Mouse (Mus musculus) lung, adult 2 months (tissue): ENCODE results near the gene Efr3b. TPM values are rescaled to one million over a fixed set of nuclear protein-coding genes. Genes with fewer than 3 reads are reported as not detected.

Experiments
- DNase-seq: peaks from one replicate; pipeline ENCODE4 v3.0.0; 2022
- H3K4me1 ChIP-seq: fragments of 200-500 bp; 2 replicates; pipeline ENCODE4 v1.6.1; 2011; ENCODE audit warnings: low read length; ENCODE audit not compliant: control insufficient read depth, insufficient read depth
- H3K4me3 ChIP-seq: fragments of 200-500 bp; replicated peaks from 2 replicates; pipeline ENCODE3; 2011; ENCODE audit warnings: low read depth, mild to moderate bottlenecking, control low read depth, low read length; ENCODE audit errors: extremely low read depth
- CTCF ChIP-seq: fragments of 200-500 bp; IDR thresholded peaks from 2 replicates; pipeline ENCODE4 v1.5.1; 2011; ENCODE audit warnings: mild to moderate bottlenecking, low read length, control low read depth; ENCODE audit not compliant: insufficient read depth
- POLR2A ChIP-seq: fragments of 200-500 bp; IDR thresholded peaks from 2 replicates; pipeline ENCODE4 v1.6.1; 2011; ENCODE audit warnings: low read depth, mild to moderate bottlenecking, control low read depth, low read length, borderline replicate concordance; ENCODE audit errors: extremely low read depth
- WGBS: fragments of 180-500 bp; shearing (Covaris S2); methylation state at CpG from one replicate; pipeline ENCODE4 v1.1.7; 2018; 5-methylcytosine and 5-hydroxymethylcytosine counted together
- polyA plus RNA-seq: library from polyadenylated mRNA; depleted of rRNA; stranded (reverse); fragments of >200 nt; gene quantifications from 2 replicates; pipeline ENCODE4 v1.2.3, GENCODE M21; 2012

Gene Efr3b
- polyA plus RNA-seq, 1 experiment = 6.8 TPM

GRCm38 (mm10) chr12:4042411-4042810 is 3.7 kb upstream of the Efr3b start:
- no peak for DNase-seq
- H3K4me3 ChIP-seq = no peak overlapping the region
- H3K4me1 ChIP-seq = 0 out of 2 replicates have a peak, but pooled peaks cover 2% of the 10 kb centered on the region
- 66% methylated on average over 5 of the region's 5 CpGs for WGBS
- TF ChIP-seq CTCF (no peak), POLR2A (no peak)

GRCm38 (mm10) chr12:4039046-4039445 is 331 bp upstream of the Efr3b start:
- H3K4me1 ChIP-seq = 0 out of 2 replicates have a peak, but pooled peaks cover 2% of the 10 kb centered on the region
- no peak for TF ChIP-seq POLR2A
- TF ChIP-seq CTCF = no peak
- WGBS = 3% methylated on average over 13 of the region's 13 CpGs
- DNase-seq = no peak
- H3K4me3 ChIP-seq = peak overlapping the region; percentile 50

GRCm38 (mm10) chr12:4037511-4037910 is 1.2 kb downstream of the Efr3b start:
- 43% methylated on average over 5 of the region's 5 CpGs for WGBS
- Histone ChIP-seq H3K4me1 (0 out of 2 replicates have a peak, but pooled peaks cover 2% of the 10 kb centered on the region), H3K4me3 (no peak overlapping the region)
- TF ChIP-seq POLR2A (no peak), CTCF (no peak)
- DNase-seq = no peak

GRCm38 (mm10) chr12:4036157-4036556 is 2.6 kb downstream of the Efr3b start:
- TF ChIP-seq CTCF = no peak
- TF ChIP-seq POLR2A = no peak
- DNase-seq = no peak
- WGBS = 90% methylated on average over 5 of the region's 5 CpGs
- Histone ChIP-seq H3K4me3 (no peak overlapping the region), H3K4me1 (0 out of 2 replicates have a peak, but pooled peaks cover 2% of the 10 kb centered on the region)

- DNase-seq = no peak
- H3K4me1 ChIP-seq = peaks cover 2% of the 10 kb centered on the region; the same call in 1 of the 2 replicates
- 47% methylated on average over 4 of the region's 4 CpGs for WGBS
- H3K4me3 ChIP-seq = no peak overlapping the region
- no peak for TF ChIP-seq POLR2A
- TF ChIP-seq CTCF = no peak
These were observed 9.7 kb downstream of the Efr3b start for GRCm38 (mm10) chr12:4029064-4029463.

GRCm38 (mm10) chr12:4028516-4028915 is 10.2 kb downstream of the Efr3b start:
- Histone ChIP-seq H3K4me1 (peaks cover 2% of the 10 kb centered on the region; the same call in 1 of the 2 replicates), H3K4me3 (no peak overlapping the region)
- 25% methylated on average over 11 of the region's 11 CpGs for WGBS
- TF ChIP-seq POLR2A = no peak
- TF ChIP-seq CTCF = no peak
- no peak for DNase-seq

- DNase-seq = no peak
- TF ChIP-seq POLR2A (no peak), CTCF (no peak)
- Histone ChIP-seq H3K4me1 (peaks cover 2% of the 10 kb centered on the region; the same call in 1 of the 2 replicates), H3K4me3 (no peak overlapping the region)
- 54% methylated on average over 5 of the region's 5 CpGs for WGBS
These were observed 14.4 kb downstream of the Efr3b start for GRCm38 (mm10) chr12:4024356-4024755.

- no peak overlapping the region for H3K4me3 ChIP-seq
- no peak for DNase-seq
- TF ChIP-seq CTCF (no peak), POLR2A (no peak)
- WGBS = 95% methylated on average over 14 of the region's 14 CpGs
- no peaks in the 10 kb centered on the region; the same call in 1 of the 2 replicates for H3K4me1 ChIP-seq
These were observed 15.2 kb downstream of the Efr3b start for GRCm38 (mm10) chr12:4023501-4023900.

- no peak for DNase-seq
- WGBS = 26% methylated on average over 7 of the region's 7 CpGs
- H3K4me1 ChIP-seq = no peaks in the 10 kb centered on the region; the same call in 1 of the 2 replicates
- no peak overlapping the region for H3K4me3 ChIP-seq
- TF ChIP-seq POLR2A (no peak), CTCF (no peak)
These were observed 15.9 kb downstream of the Efr3b start for GRCm38 (mm10) chr12:4022845-4023244.

- H3K4me3 ChIP-seq = no peak overlapping the region
- H3K4me1 ChIP-seq = no peaks in the 10 kb centered on the region; the same call in 1 of the 2 replicates
- no peak for DNase-seq
- TF ChIP-seq CTCF (no peak), POLR2A (no peak)
- WGBS = 55% methylated on average over 8 of the region's 8 CpGs
These were observed 18.2 kb downstream of the Efr3b start for GRCm38 (mm10) chr12:4020505-4020904.

GRCm38 (mm10) chr12:4016321-4016720 is 22.4 kb downstream of the Efr3b start:
- TF ChIP-seq POLR2A = no peak
- no peak for TF ChIP-seq CTCF
- Histone ChIP-seq H3K4me3 (no peak overlapping the region), H3K4me1 (no peaks in the 10 kb centered on the region)
- WGBS = 22% methylated on average over 7 of the region's 7 CpGs
- DNase-seq = no peak
